Mouse (Mus musculus): ENCODE measurements around the gene Clec12b. TPM values are rescaled to one million over a fixed set of nuclear protein-coding genes. Genes with fewer than 3 reads are reported as not detected.

Clec12b gene
- not detected in 2 replicates for polyA plus RNA-seq (2015; fragmentation: Nextera tagmentation; extraction: Ambion mirVana)

GRCm38 (mm10) chr6:129385774-129386173, at the start of gene Clec12b:
Gene Clec12b, minus strand, starts transcription at chr6:129385874.
- no peaks in the 10 kb centered on the region for H3K4me1 ChIP-seq (replicated peaks)
- H3K4me3 ChIP-seq (replicated peaks) = no peak within 1 kb of the TSS
- no peak within 1 kb of the TSS for H3K27ac ChIP-seq
- no peaks in the 10 kb centered on the region for H3K27me3 ChIP-seq (replicated peaks)
- H3K4me2 ChIP-seq (replicated peaks) = no peak within 1 kb of the TSS
- no peaks in the 10 kb centered on the region for H3K9me3 ChIP-seq
- ATAC-seq = no peak
- no peak within 1 kb of the TSS for H3K9ac ChIP-seq
- H3K36me3 ChIP-seq = no peaks in the 10 kb centered on the region
- 82% methylated on average over 2 of the region's 2 CpGs for WGBS

- ATAC-seq = no peak
- no peaks in the 10 kb centered on the region for H3K36me3 ChIP-seq
- no peak overlapping the region for H3K4me2 ChIP-seq (replicated peaks)
- H3K9ac ChIP-seq = no peak overlapping the region
- H3K27ac ChIP-seq = no peak overlapping the region
- H3K9me3 ChIP-seq = no peaks in the 10 kb centered on the region
- 82% methylated on average over 5 of the region's 5 CpGs for WGBS
- H3K4me1 ChIP-seq (replicated peaks) = no peaks in the 10 kb centered on the region
- H3K4me3 ChIP-seq (replicated peaks) = no peak overlapping the region
- H3K27me3 ChIP-seq (replicated peaks) = no peaks in the 10 kb centered on the region
These were observed 48.6 kb upstream of the Clec12b start for GRCm38 (mm10) chr6:129434239-129434638.

DNA sequence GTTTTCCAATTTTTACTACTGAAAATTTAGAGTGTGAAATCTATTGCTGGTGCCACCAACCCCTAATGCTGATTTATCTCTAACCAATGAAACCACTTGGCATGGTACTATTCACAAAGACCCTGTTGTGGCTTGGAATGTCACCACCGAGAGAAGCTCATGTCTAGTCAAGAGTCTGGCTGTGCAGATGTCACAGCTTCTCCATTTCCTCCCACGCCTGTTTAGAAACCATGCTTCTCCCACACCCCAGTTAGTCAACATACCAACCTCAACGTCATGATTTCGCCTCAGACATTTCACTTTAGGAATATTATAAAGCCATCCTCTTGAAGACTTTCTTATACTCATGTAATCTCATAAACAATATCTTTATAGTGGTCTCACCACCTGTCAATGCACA, 41.6 kb upstream of the Clec12b start:
- Histone ChIP-seq H3K4me2 (replicated peaks) (no peak overlapping the region), H3K9ac (no peak overlapping the region), H3K4me1 (replicated peaks) (peaks cover 8% of the 10 kb centered on the region), H3K27ac (no peak overlapping the region), H3K36me3 (no peaks in the 10 kb centered on the region), H3K27me3 (replicated peaks) (no peaks in the 10 kb centered on the region), H3K4me3 (replicated peaks) (no peak overlapping the region), H3K9me3 (no peaks in the 10 kb centered on the region)
- ATAC-seq = no peak
- 75% methylated on average over 4 of the region's 4 CpGs for WGBS

GRCm38 (mm10) chr6:129425812-129426211, 40.1 kb upstream of the Clec12b start:
- no peak overlapping the region for H3K27ac ChIP-seq
- no peak for ATAC-seq
- no peak overlapping the region for H3K4me2 ChIP-seq (replicated peaks)
- WGBS = 44% methylated on average over 5 of the region's 5 CpGs
- H3K4me3 ChIP-seq (replicated peaks) = no peak overlapping the region
- H3K27me3 ChIP-seq (replicated peaks) = no peaks in the 10 kb centered on the region
- no peaks in the 10 kb centered on the region for H3K9me3 ChIP-seq
- H3K4me1 ChIP-seq (replicated peaks) = peaks cover 8% of the 10 kb centered on the region
- H3K36me3 ChIP-seq = no peaks in the 10 kb centered on the region
- H3K9ac ChIP-seq = no peak overlapping the region

GRCm38 (mm10) chr6:129425217-129425616, 39.5 kb upstream of the Clec12b start:
- WGBS = 32% methylated on average over 5 of the region's 5 CpGs
- no peak overlapping the region for H3K9ac ChIP-seq
- no peaks in the 10 kb centered on the region for H3K27me3 ChIP-seq (replicated peaks)
- no peak overlapping the region for H3K27ac ChIP-seq
- no peak overlapping the region for H3K4me3 ChIP-seq (replicated peaks)
- no peaks in the 10 kb centered on the region for H3K9me3 ChIP-seq
- H3K36me3 ChIP-seq = no peaks in the 10 kb centered on the region
- peaks cover 8% of the 10 kb centered on the region for H3K4me1 ChIP-seq (replicated peaks)
- H3K4me2 ChIP-seq (replicated peaks) = no peak overlapping the region
- ATAC-seq = no peak

DNA sequence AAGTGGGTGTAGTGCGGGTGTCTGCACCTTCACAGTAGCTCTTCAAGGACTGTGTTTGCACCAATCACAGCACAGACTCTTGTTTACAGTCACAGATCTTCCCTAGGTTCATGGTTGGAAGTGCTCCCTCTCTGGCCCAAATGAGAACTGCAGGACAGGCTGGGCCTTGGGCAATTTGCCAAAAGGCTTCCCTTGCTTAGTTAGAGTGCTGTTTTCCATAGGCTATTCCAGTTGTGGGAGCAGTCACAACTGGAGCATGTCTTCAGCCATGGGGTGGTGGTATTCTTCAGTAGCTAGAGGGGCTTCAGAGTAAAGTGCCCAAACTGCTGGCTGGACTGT, 38.0 kb upstream of the Clec12b start:
- no peak overlapping the region for H3K27ac ChIP-seq
- 18% methylated on average over 1 of the region's 1 CpGs for WGBS

DNA sequence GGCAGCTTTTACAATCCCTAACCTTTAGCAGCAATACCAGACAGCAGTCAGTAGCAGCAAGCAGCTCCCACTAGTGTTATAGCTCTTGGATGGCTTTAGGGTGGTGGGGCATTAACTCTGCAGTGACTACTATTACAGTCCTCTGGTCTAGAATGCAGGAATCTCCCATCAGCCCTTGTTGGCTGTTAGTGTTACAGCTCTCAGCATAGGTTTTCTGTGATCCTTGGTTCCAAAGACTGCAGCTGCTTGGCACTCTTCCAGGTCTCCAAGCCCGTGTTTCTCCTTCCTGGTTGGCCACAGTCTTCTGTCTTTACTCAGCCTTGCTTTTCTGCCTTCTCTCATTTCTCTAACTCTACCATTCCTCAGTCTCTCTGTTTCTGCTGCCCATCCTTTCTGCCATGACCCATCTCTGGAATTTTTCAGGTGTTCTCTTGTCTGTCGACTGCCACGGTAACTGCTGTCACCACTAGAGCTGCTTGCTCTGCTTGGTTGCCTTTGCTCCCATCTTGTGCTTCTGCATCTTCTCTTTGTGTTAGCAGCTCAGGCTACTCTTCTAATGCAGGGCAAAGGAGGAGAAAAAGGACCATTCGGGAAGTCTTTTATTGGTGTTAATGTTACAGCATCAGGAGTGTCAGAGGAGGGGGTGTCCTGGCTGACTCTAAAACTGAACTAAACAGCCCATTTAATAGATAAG, 37.5 kb upstream of the Clec12b start:
- H3K27me3 ChIP-seq (replicated peaks) = no peaks in the 10 kb centered on the region
- peak overlapping the region; percentile 28; the same call in 1 of the 2 replicates for H3K27ac ChIP-seq
- H3K4me1 ChIP-seq (replicated peaks) = peaks cover 8% of the 10 kb centered on the region
- ATAC-seq = peak; percentile 84
- no peak overlapping the region for H3K4me2 ChIP-seq (replicated peaks)
- no peak overlapping the region for H3K9ac ChIP-seq
- H3K36me3 ChIP-seq = no peaks in the 10 kb centered on the region
- 50% methylated on average over 4 of the region's 4 CpGs for WGBS
- no peak overlapping the region for H3K4me3 ChIP-seq (replicated peaks)
- H3K9me3 ChIP-seq = no peaks in the 10 kb centered on the region

More for the DNA sequence above, 38.0 kb upstream of the Clec12b start:
- Histone ChIP-seq H3K4me2 (replicated peaks) (no peak overlapping the region), H3K9ac (no peak overlapping the region), H3K4me3 (replicated peaks) (no peak overlapping the region), H3K4me1 (replicated peaks) (peaks cover 8% of the 10 kb centered on the region), H3K9me3 (no peaks in the 10 kb centered on the region), H3K27me3 (replicated peaks) (no peaks in the 10 kb centered on the region), H3K36me3 (no peaks in the 10 kb centered on the region)
- peak; percentile 85 for ATAC-seq

DNA sequence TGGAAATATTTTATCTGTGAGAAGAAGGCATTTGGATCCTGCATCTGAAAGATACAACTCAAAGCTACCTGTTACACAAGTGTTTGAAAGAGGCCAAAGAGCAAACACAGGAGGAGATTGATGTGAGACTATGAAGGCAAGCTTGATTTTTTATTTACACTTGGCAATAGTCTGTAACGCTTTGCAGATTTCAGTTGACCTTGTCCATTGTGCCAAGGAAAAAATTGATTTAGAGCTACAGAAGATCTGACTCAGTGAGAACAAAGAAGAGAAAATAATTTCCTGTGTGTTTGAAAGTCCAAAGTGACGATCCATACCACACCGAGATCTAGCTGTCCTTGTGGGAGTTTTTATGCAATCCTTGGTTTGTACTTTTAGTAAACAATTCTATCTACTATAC, 36.6 kb upstream of the Clec12b start:
- Histone ChIP-seq H3K27me3 (replicated peaks) (no peaks in the 10 kb centered on the region), H3K4me1 (replicated peaks) (peaks cover 8% of the 10 kb centered on the region), H3K9me3 (no peaks in the 10 kb centered on the region), H3K36me3 (no peaks in the 10 kb centered on the region), H3K27ac (no peak overlapping the region), H3K4me2 (replicated peaks) (no peak overlapping the region), H3K9ac (no peak overlapping the region), H3K4me3 (replicated peaks) (no peak overlapping the region)
- WGBS = 51% methylated on average over 3 of the region's 3 CpGs
- no peak for ATAC-seq

GRCm38 (mm10) chr6:129414177-129414576, 28.5 kb upstream of the Clec12b start:
- no peak overlapping the region for H3K9ac ChIP-seq
- no peak for ATAC-seq
- no peaks in the 10 kb centered on the region for H3K27me3 ChIP-seq (replicated peaks)
- H3K36me3 ChIP-seq = no peaks in the 10 kb centered on the region
- no peaks in the 10 kb centered on the region for H3K4me1 ChIP-seq (replicated peaks)
- WGBS = 53% methylated on average over 1 of the region's 1 CpGs
- no peak overlapping the region for H3K4me2 ChIP-seq (replicated peaks)
- no peaks in the 10 kb centered on the region for H3K9me3 ChIP-seq
- H3K4me3 ChIP-seq (replicated peaks) = no peak overlapping the region
- H3K27ac ChIP-seq = no peak overlapping the region

DNA sequence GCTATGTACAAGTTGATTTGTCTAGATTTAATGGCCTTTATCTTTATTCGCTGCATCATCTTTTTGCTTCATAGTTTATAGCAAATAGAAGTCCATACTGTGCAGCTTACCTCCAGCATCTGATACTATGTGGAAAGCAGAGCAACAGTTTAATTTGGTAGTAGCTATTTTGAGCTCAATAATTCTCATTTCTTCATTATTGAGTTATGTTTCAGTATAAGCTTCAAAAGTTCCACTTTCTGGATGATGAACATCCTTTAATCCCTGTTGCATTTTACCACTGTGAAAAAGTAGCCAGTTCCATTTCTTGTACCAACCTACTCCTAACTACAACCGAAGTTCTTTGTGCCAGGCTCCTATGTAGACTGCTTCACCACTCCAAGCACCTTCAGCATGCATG, 22.9 kb upstream of the Clec12b start, which contains the start of gene Clec9a:
TSS of gene Clec9a (plus strand) at position 301 of the 400 bp plus-strand sequence.
- H3K9ac ChIP-seq = no peak within 1 kb of the TSS
- no peak within 1 kb of the TSS for H3K4me2 ChIP-seq (replicated peaks)
- no peak within 1 kb of the TSS for H3K27ac ChIP-seq
- ATAC-seq = no peak
- no peaks in the 10 kb centered on the region for H3K9me3 ChIP-seq
- WGBS = 89% methylated on average over 2 of the region's 2 CpGs
- no peaks in the 10 kb centered on the region for H3K36me3 ChIP-seq
- H3K4me3 ChIP-seq (replicated peaks) = no peak within 1 kb of the TSS
- no peaks in the 10 kb centered on the region for H3K27me3 ChIP-seq (replicated peaks)
- H3K4me1 ChIP-seq (replicated peaks) = no peaks in the 10 kb centered on the region

DNA sequence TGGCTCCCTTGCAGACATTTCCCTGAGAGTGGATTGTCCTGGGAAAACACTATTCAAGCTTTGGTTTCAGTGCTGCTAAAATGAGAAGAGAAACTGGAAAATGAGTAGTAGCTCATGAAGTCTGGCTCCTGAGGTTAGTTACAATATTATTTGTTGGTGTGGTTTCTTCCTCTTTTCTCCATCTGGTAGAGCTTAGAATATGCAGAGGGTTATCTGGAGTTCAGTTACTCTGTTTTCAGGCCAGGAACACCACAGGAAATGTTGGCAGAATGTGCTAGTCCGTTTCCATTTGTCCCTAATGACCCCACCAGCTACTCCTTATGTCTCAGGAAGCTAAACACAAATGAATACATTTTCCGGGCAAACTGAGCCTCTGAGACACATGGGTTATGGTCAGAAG, 21.6 kb upstream of the Clec12b start:
- Histone ChIP-seq H3K27ac (no peak overlapping the region), H3K4me1 (replicated peaks) (no peaks in the 10 kb centered on the region), H3K4me2 (replicated peaks) (no peak overlapping the region), H3K9ac (no peak overlapping the region), H3K9me3 (no peaks in the 10 kb centered on the region), H3K36me3 (no peaks in the 10 kb centered on the region), H3K27me3 (replicated peaks) (no peaks in the 10 kb centered on the region), H3K4me3 (replicated peaks) (no peak overlapping the region)
- ATAC-seq = no peak
- 60% methylated on average over 2 of the region's 2 CpGs for WGBS

GRCm38 (mm10) chr6:129405999-129406398, 20.3 kb upstream of the Clec12b start:
- ATAC-seq = no peak

DNA sequence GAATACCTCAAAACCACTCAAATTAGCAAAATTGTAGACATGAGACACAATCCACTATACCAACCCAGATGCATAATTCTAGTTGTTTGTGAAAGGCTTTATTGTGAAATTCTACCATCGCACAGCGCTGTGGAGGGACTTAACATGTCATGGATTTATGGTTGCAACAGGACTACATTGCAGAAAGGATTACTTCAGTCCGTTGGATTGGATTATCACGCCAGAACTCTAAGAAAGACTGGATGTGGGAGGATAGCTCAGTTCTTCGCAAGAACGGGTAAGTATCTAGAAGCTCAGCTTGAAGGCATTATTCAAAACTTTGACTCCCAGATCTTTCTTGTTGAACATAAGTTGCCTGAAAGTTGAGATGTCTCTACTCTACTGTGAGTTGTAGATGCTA, 17.7 kb upstream of the Clec12b start:
- Histone ChIP-seq H3K36me3 (no peaks in the 10 kb centered on the region), H3K4me1 (replicated peaks) (no peaks in the 10 kb centered on the region), H3K27me3 (replicated peaks) (no peaks in the 10 kb centered on the region), H3K4me3 (replicated peaks) (no peak overlapping the region), H3K9me3 (no peaks in the 10 kb centered on the region), H3K9ac (no peak overlapping the region), H3K4me2 (replicated peaks) (no peak overlapping the region), H3K27ac (no peak overlapping the region)
- no peak for ATAC-seq
- WGBS = 78% methylated on average over 6 of the region's 6 CpGs

More at GRCm38 (mm10) chr6:129405999-129406398, 20.3 kb upstream of the Clec12b start:
- H3K27me3 ChIP-seq (replicated peaks) = no peaks in the 10 kb centered on the region
- no peaks in the 10 kb centered on the region for H3K4me1 ChIP-seq (replicated peaks)
- H3K9ac ChIP-seq = no peak overlapping the region
- no peak overlapping the region for H3K4me2 ChIP-seq (replicated peaks)
- H3K9me3 ChIP-seq = no peaks in the 10 kb centered on the region
- H3K27ac ChIP-seq = no peak overlapping the region
- H3K36me3 ChIP-seq = no peaks in the 10 kb centered on the region
- H3K4me3 ChIP-seq (replicated peaks) = no peak overlapping the region

Data from intestine, embryonic 15.5 days (tissue).